ENCODE assay signal across 13 mouse cellular contexts in the genomic region with DNA sequence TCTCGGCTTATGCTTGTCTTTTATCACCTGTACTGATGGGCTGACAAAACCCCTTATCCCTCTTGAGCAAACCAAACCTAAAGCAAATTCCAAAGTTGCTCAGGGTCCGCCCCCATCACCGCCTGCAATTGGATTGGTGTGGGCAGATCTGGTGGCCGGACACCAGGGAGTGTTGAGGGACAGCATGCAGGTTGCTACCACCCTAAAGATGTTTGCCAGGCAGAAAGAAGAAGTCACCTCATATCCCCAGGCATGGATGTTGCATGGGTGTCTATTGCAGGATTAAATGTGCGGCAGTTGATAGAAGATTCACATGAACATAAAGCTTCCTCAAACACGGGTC.
DNase-seq lines count a peak whose midpoint lies in the region; ATAC-seq and TF ChIP-seq lines count a peak whose summit lies in the region.
"Had no signal": no experiment of that assay in that cellular context is flagged by ENCODE, and none has a peak within 500 bp of the region (broad histone marks: within the 10 kb centered on the region; RNA-seq: fewer than 3 reads in every experiment).

No protein-coding gene starts in this region.

- H3K4me1 ChIP-seq in neural tube, embryonic 11.5 days (ENCODE audit: control insufficient read depth, insufficient read depth, low read length): peaks cover 5% of the 10 kb centered on the region; the same call in 1 of the 2 replicates
- H3K4me1 ChIP-seq in hindbrain, embryonic 14.5 days (replicated peaks; ENCODE audit: control insufficient read depth, insufficient read depth, low read length): peaks cover 12% of the 10 kb centered on the region
- peaks cover 18% of the 10 kb centered on the region for H3K4me1 ChIP-seq in midbrain, embryonic 12.5 days
- H3K4me1 ChIP-seq in intestine, embryonic 15.5 days (replicated peaks): peaks cover 6% of the 10 kb centered on the region

- H3K4me2 ChIP-seq in neural tube, embryonic 11.5 days (ENCODE audit: low read depth): no peak overlapping the region
- H3K4me2 ChIP-seq in hindbrain, embryonic 14.5 days (replicated peaks): no peak overlapping the region
- H3K4me2 ChIP-seq in midbrain, embryonic 12.5 days (replicated peaks): peak overlapping the region; percentile 22; the same call in 1 of the 2 replicates
- no peak overlapping the region for H3K4me2 ChIP-seq in intestine, embryonic 15.5 days (replicated peaks)
- H3K4me2 ChIP-seq: limb, embryonic 15.5 days had no signal

- 76% methylated on average over 6 of the region's 6 CpGs for WGBS in neural tube, embryonic 11.5 days
- WGBS in hindbrain, embryonic 14.5 days: 64% methylated on average over 6 of the region's 6 CpGs
- 53% methylated on average over 6 of the region's 6 CpGs for WGBS in midbrain, embryonic 12.5 days
- WGBS in intestine, embryonic 15.5 days: 58% methylated on average over 6 of the region's 6 CpGs

- peak; percentile 27; the same call in 1 of the 2 replicates for ATAC-seq in neural tube, embryonic 11.5 days (ENCODE audit: insufficient read depth, low FRiP score, low TSS enrichment)
- ATAC-seq in hindbrain, embryonic 14.5 days (ENCODE audit: low FRiP score): 0 out of 2 replicates have a peak, but pooled peaks have one; percentile 2
- ATAC-seq in midbrain, embryonic 12.5 days (ENCODE audit: low FRiP score, low read depth): peak; percentile 35
- no peak for ATAC-seq in frontal cortex, adult (ENCODE audit: low TSS enrichment)
- ATAC-seq in intestine, embryonic 15.5 days: no peak
- ATAC-seq: lung, postnatal 0 days had no signal

- no peaks in the 10 kb centered on the region for H3K9me3 ChIP-seq in neural tube, embryonic 11.5 days (ENCODE audit: control insufficient read depth, low read length)
- no peaks in the 10 kb centered on the region for H3K9me3 ChIP-seq in hindbrain, embryonic 14.5 days (ENCODE audit: control insufficient read depth, low read length)
- no peaks in the 10 kb centered on the region for H3K9me3 ChIP-seq in midbrain, embryonic 12.5 days
- H3K9me3 ChIP-seq in intestine, embryonic 15.5 days: no peaks in the 10 kb centered on the region
- H3K9me3 ChIP-seq: limb, embryonic 15.5 days had no signal

- H3K27me3 ChIP-seq in neural tube, embryonic 11.5 days (ENCODE audit: control insufficient read depth, insufficient read depth, low read length): no peaks in the 10 kb centered on the region
- no peaks in the 10 kb centered on the region for H3K27me3 ChIP-seq in hindbrain, embryonic 14.5 days (ENCODE audit: control insufficient read depth, insufficient read depth, low read length)
- no peaks in the 10 kb centered on the region for H3K27me3 ChIP-seq in midbrain, embryonic 12.5 days
- no peaks in the 10 kb centered on the region for H3K27me3 ChIP-seq in intestine, embryonic 15.5 days (replicated peaks)
- H3K27me3 ChIP-seq: limb, embryonic 15.5 days had no signal

- H3K4me3 ChIP-seq in neural tube, embryonic 11.5 days (ENCODE audit: low read depth, low read length): no peak overlapping the region
- no peak overlapping the region for H3K4me3 ChIP-seq in hindbrain, embryonic 14.5 days (replicated peaks; ENCODE audit: low read length)
- no peak overlapping the region for H3K4me3 ChIP-seq in midbrain, embryonic 12.5 days
- no peak overlapping the region for H3K4me3 ChIP-seq in intestine, embryonic 15.5 days (replicated peaks)
- H3K4me3 ChIP-seq in layer of hippocampus, adult 2 months: no peak overlapping the region
- H3K4me3 ChIP-seq: limb, embryonic 15.5 days had no signal

- no peak for TF ChIP-seq CTCF in layer of hippocampus, adult 2 months (conservative IDR thresholded peaks at IDR 0.05)

- no peak overlapping the region for H3K27ac ChIP-seq in neural tube, embryonic 11.5 days (ENCODE audit: low read depth, low read length)
- 0 out of 2 replicates have a peak overlapping the region, but pooled peaks have one; percentile 32 for H3K27ac ChIP-seq in hindbrain, embryonic 14.5 days
- 0 out of 2 replicates have a peak overlapping the region, but pooled peaks have one; percentile 17 for H3K27ac ChIP-seq in midbrain, embryonic 12.5 days (replicated peaks)
- H3K27ac ChIP-seq in intestine, embryonic 15.5 days: no peak overlapping the region
- H3K27ac ChIP-seq in layer of hippocampus, adult 2 months: no peak overlapping the region
- H3K27ac ChIP-seq: limb, embryonic 15.5 days had no signal

- DNase-seq in neural tube, embryonic 11.5 days (ENCODE audit: low spot score): no peak
- DNase-seq in neural tube, embryonic 10.5 days (ENCODE audit: extremely low spot score, low spot score): no peak
- DNase-seq in hindbrain, embryonic 14.5 days (ENCODE audit: low spot score): no peak
- no peak for DNase-seq in layer of hippocampus, adult 2 months (ENCODE audit: low spot score in 2 of 2)
- no peak for DNase-seq in natural killer cell, adult 2 months (ENCODE audit: low spot score in 2 of 2)
- DNase-seq: adrenal gland, postnatal 14 days; cerebellum, adult 9-11 months; kidney, postnatal 36 days had no signal

- no peaks in the 10 kb centered on the region for H3K36me3 ChIP-seq in neural tube, embryonic 11.5 days (ENCODE audit: control insufficient read depth, insufficient read depth, low read length)
- no peaks in the 10 kb centered on the region for H3K36me3 ChIP-seq in hindbrain, embryonic 14.5 days (replicated peaks; ENCODE audit: control insufficient read depth, insufficient read depth)
- no peaks in the 10 kb centered on the region for H3K36me3 ChIP-seq in midbrain, embryonic 12.5 days
- no peaks in the 10 kb centered on the region for H3K36me3 ChIP-seq in intestine, embryonic 15.5 days
- H3K36me3 ChIP-seq: limb, embryonic 15.5 days had no signal

- no peak overlapping the region for H3K9ac ChIP-seq in neural tube, embryonic 11.5 days (ENCODE audit: low read length)
- H3K9ac ChIP-seq in hindbrain, embryonic 14.5 days: no peak overlapping the region
- H3K9ac ChIP-seq in midbrain, embryonic 12.5 days (replicated peaks): no peak overlapping the region
- H3K9ac ChIP-seq in intestine, embryonic 15.5 days: no peak overlapping the region
- H3K9ac ChIP-seq: limb, embryonic 15.5 days had no signal

Comparison
In these comparisons a context has a peak if more than half of its experiments do, and no peak if none do; other contexts are left out.
1. ATAC-seq: peak in neural tube, embryonic 11.5 days (single experiment), hindbrain, embryonic 14.5 days (single experiment) and midbrain, embryonic 12.5 days (single experiment); none in frontal cortex, adult (single experiment) and intestine, embryonic 15.5 days (single experiment).
2. H3K27ac ChIP-seq: peak in hindbrain, embryonic 14.5 days (single experiment) and midbrain, embryonic 12.5 days (single experiment); none in neural tube, embryonic 11.5 days (single experiment), intestine, embryonic 15.5 days (single experiment) and layer of hippocampus, adult 2 months (single experiment).